Mouse (Mus musculus): ENCODE measurements around the gene Asic3. TPM values are rescaled to one million over a fixed set of nuclear protein-coding genes. Genes with fewer than 3 reads are reported as not detected.

Gene Asic3
- polyA plus RNA-seq, 1 experiment from 2014 or later, result not detected

DNA sequence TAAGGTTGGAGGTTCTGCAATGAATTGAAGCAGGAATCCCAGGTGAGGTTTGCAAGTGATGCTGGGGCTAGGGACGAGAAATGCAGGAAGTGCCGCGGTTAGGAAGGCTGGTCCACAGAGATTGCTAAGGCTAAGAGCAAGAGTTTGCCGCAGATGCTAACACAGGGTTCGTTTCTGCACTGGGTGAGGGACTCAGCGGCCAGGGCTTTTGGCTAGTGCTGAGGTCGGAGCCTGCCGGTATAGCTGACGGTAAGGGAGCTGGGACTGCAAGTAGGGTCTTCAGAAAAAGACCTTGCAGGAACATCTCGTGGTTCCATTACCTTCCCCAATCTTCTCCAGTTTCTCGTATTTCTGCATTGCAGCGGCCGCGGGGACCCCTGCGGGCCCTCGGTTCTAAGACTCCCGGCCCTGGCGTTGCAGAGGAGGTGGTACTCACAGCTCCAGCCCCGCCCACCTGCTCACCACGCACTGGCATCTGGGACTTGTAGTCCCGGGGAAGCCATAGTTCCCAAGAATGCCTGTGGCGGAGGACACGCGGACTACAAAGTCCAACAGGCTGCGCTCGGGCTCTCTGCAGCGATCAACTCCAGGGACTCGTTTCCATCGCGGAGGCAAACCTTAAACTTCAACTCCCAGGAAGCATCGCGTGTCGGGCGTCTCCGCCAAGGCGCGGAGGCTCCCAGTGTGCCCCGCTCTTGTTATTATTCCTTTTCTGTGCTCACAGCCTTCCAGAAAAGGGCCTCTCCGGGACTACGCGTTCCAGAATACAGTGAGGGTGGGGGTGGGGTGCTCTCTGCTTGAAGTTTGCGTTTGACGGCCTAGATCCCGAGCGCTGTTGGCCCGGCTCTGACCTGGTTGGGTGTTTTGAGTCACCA lies 10.2 kb downstream of the Asic3 start, which contains the start of the genes Cdk5 and Slc4a2:
Cdk5 (minus strand) TSS at position 402 of the 875 bp plus-strand sequence.
Slc4a2 (plus strand) TSS at position 709 of the 875 bp plus-strand sequence.
- ATAC-seq (ENCODE audit: low read depth), result peak; percentile 92
- Histone ChIP-seq H3K4me1 (replicated peaks) (peaks cover 50% of the 10 kb centered on the region), H3K9ac (peak within 1 kb of the TSS; percentile 88), H3K27me3 (no peaks in the 10 kb centered on the region), H3K4me2 (peak within 1 kb of the TSS; percentile 94), H3K36me3 (peaks cover 12% of the 10 kb centered on the region), H3K27ac (peak within 1 kb of the TSS; percentile 94), H3K4me3 (replicated peaks) (peak within 1 kb of the TSS; percentile 69), H3K9me3 (replicated peaks) (no peaks in the 10 kb centered on the region)
- under 1% methylated on average over 46 of the region's 46 CpGs for WGBS (ENCODE audit: insufficient replicate concordance)
- peak; percentile 96 for DNase-seq

DNA sequence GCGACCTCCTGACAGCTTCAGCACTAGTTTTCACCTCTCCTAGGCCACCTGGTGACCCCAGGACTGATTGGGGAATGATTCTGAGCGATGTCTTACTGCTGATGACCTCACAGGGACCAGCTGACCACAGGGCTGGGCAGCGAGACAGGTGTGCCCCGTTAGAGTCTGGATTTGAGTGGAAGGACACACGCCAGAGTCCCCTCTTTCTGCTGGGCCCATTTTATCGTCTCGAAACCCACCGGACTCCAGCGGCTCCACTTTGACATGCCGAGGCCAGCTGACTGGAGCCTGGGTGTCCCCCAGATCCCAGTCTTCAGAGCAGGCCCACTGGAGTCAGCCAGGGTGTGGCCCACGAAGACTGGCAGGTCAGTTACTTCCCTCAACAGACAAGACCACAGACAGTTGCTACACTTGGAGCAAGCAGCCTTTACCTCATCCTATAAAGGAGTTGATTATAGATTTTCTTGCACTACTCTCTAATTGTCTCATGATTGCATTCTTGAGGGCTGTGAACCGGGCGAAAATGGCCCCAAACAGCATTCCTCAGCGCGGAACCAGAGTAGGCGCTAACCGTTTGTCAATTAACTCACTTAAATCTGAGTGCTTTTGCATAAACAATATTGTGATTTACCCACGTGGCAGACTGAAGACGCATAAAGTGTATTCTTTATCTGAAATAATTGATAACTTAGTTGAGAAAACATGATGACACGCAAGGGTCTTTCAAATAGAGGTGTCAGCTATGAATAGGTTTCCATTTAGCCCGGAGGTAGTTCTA lies 11.0 kb downstream of the Asic3 start:
- H3K9me3 ChIP-seq (replicated peaks), result no peaks in the 10 kb centered on the region
- H3K27ac ChIP-seq, result peak overlapping the region; percentile 94
- 12% methylated on average over 21 of the region's 21 CpGs for WGBS (ENCODE audit: insufficient replicate concordance)
- peak overlapping the region; percentile 88 for H3K9ac ChIP-seq
- peak overlapping the region; percentile 94 for H3K4me2 ChIP-seq
- DNase-seq (peak; percentile 34), ATAC-seq (ENCODE audit: low read depth) (no peak)
- peaks cover 58% of the 10 kb centered on the region for H3K4me1 ChIP-seq (replicated peaks)
- H3K27me3 ChIP-seq, result no peaks in the 10 kb centered on the region
- peaks cover 8% of the 10 kb centered on the region for H3K36me3 ChIP-seq
- H3K4me3 ChIP-seq (replicated peaks), result peak overlapping the region; percentile 69

DNA sequence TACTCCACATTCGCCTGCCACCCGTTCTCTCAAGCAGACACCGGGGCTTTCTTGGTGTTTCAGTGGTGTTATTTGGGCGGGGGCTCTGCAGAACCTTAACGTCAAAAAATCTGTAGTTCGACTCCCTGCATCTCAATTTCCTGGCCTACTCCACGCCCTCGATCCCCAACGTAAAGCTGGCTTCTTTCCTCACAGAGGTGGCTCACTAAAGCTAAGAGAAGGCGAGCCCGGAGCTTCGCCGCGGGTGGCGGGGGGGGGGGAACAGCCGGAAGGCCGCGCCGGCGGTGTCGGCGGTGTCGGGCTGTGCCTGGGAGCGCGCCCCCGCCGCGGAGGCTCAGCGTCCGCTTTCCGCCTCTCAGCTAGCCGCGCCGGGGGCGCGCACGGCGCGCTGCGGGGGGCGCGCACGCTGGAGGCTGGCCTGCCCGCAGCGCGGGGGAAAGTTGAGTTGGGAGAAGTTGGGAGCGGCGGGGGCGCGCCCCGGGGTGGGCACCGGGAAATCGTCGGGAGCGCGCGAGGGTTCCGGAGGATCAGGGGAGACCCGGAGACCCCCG lies 11.7 kb downstream of the Asic3 start:
- Histone ChIP-seq H3K4me2 (peak overlapping the region; percentile 94), H3K4me1 (replicated peaks) (peaks cover 62% of the 10 kb centered on the region), H3K9me3 (replicated peaks) (no peaks in the 10 kb centered on the region), H3K9ac (peak overlapping the region; percentile 88), H3K27ac (peak overlapping the region; percentile 94), H3K27me3 (no peaks in the 10 kb centered on the region), H3K4me3 (replicated peaks) (peak overlapping the region; percentile 69), H3K36me3 (peaks cover 10% of the 10 kb centered on the region)
- peak; percentile 47 for ATAC-seq (ENCODE audit: low read depth)
- DNase-seq, result peak; percentile 67
- WGBS (ENCODE audit: insufficient replicate concordance), result 1% methylated on average over 56 of the region's 60 CpGs

DNA sequence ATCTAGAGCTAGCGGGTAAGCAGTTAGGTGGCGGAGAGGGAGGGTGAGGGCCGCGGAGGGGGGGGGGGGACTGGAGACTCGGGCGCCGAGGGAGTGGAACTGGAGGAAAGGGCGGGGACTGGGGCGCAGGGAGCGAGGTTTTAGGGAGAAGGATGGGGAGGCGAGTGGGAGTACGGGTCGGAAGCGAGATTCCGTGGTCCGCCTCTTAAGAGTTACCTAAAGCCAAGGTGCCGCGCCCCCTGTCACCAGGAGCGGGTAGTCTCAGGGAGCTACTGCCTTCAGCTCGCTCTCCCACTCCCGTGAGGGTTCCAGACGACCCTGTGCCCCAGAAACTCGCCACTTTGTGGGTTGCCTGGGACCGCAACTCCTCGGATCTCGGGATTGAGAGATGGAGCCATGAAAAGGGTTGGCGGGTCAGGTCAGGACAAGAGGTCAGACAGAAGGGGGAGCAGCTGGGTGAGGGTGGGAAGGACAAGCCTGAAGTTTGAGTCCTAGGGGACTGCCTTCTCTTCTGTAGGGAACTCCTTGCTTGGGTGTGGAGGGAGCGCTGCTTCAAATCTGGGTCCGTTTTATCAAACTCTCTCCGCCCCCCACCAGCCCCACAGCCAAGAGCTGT lies 12.3 kb downstream of the Asic3 start:
- Histone ChIP-seq H3K4me1 (replicated peaks) (peaks cover 62% of the 10 kb centered on the region), H3K27me3 (no peaks in the 10 kb centered on the region), H3K36me3 (peaks cover 14% of the 10 kb centered on the region), H3K27ac (0 out of 2 replicates have a peak overlapping the region, but pooled peaks have one; percentile 18), H3K4me2 (peak overlapping the region; percentile 94), H3K4me3 (replicated peaks) (peak overlapping the region; percentile 69), H3K9me3 (replicated peaks) (no peaks in the 10 kb centered on the region), H3K9ac (peak overlapping the region; percentile 88)
- 1% methylated on average over 28 of the region's 30 CpGs for WGBS (ENCODE audit: insufficient replicate concordance)
- DNase-seq (no peak), ATAC-seq (ENCODE audit: low read depth) (no peak)

DNA sequence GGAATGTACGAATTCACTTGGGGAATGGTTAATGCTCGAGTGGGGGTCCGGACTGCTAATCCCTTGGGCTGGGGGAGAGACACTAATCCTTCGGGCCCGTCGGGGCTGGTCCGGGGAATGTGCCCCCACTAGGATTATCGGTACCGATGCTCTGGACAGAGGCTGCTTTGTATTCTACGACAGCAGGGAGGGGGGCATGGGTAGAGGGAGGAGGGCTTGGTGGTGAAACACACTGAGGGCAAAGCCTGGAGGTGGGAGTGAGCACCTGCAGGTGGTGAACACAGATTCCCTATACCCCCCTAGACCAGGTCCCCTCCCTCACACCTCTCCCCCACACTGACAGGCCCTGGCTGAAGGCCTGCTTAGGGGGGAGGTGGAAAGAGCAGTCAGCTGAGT lies 12.8 kb downstream of the Asic3 start:
- H3K4me1 ChIP-seq (replicated peaks), result peaks cover 62% of the 10 kb centered on the region
- H3K9ac ChIP-seq, result peak overlapping the region; percentile 88
- H3K36me3 ChIP-seq, result peaks cover 19% of the 10 kb centered on the region
- 12% methylated on average over 10 of the region's 10 CpGs for WGBS (ENCODE audit: insufficient replicate concordance)
- H3K9me3 ChIP-seq (replicated peaks), result no peaks in the 10 kb centered on the region
- no peaks in the 10 kb centered on the region for H3K27me3 ChIP-seq
- no peak overlapping the region for H3K27ac ChIP-seq
- peak overlapping the region; percentile 69 for H3K4me3 ChIP-seq (replicated peaks)
- peak overlapping the region; percentile 94 for H3K4me2 ChIP-seq
- DNase-seq, result no peak
- ATAC-seq (ENCODE audit: low read depth), result no peak

DNA sequence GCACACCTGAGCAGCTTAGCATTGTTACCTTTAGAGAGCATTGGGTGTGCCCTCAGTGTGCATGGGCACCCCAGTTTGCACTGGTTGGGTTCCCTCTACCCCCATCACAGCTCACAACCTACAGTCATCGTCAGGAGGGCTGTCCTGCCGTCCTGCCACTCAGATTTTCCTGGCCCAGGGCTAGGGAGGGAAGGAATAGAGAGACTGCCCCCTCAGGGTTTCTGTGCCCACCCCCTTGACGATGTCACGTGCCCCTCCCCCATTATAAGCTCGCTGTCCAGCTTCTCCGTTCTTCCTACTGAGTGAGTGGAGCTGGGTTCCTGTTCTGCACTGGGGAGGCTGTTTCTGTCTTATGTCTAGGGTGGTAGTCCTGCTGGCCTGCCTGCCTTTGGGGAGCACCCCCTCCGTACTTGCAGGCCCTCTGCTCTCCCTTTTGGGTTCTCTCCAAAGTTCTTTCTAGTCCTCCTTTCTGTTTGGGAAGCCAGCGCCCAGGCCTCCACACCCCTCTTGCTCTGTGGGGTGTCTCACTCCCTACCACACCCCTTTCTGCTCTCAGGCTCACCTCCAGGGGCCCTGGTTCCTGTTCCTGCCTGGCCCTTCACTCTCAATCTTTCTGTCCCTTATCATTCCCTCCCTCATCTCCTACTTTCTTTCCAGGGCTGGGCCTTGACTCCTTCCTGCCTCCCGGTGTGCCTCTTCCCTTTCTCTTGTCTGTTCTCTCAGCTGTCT lies 13.5 kb downstream of the Asic3 start:
- Histone ChIP-seq H3K9ac (peak overlapping the region; percentile 88), H3K9me3 (replicated peaks) (no peaks in the 10 kb centered on the region), H3K4me3 (replicated peaks) (peak overlapping the region; percentile 69), H3K4me2 (peak overlapping the region; percentile 94), H3K4me1 (replicated peaks) (peaks cover 62% of the 10 kb centered on the region), H3K27me3 (no peaks in the 10 kb centered on the region), H3K36me3 (peaks cover 26% of the 10 kb centered on the region), H3K27ac (no peak overlapping the region)
- peak; percentile 18 for DNase-seq
- WGBS (ENCODE audit: insufficient replicate concordance), result 8% methylated on average over 9 of the region's 9 CpGs
- no peak for ATAC-seq (ENCODE audit: low read depth)

DNA sequence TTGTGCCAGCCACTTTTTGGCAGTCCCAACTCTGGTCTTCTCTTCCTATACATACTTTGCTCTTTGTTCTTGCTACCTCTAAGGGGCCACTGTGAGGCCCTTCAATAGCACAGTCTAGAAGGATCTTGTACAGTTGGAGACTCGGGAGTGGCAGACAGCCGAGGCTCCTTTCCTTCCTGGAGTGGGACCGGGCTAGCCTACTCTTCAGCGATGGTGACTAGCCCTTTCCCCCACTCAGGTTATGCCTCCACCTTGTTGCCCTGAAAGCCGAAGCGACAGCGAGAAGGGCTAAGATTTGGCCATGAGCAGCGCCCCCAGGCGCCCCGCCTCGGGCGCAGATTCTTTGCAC lies 14.1 kb downstream of the Asic3 start:
- no peaks in the 10 kb centered on the region for H3K27me3 ChIP-seq
- H3K27ac ChIP-seq, result no peak overlapping the region
- H3K9ac ChIP-seq, result peak overlapping the region; percentile 22; the same call in 1 of the 2 replicates
- peak overlapping the region; percentile 94 for H3K4me2 ChIP-seq
- H3K9me3 ChIP-seq (replicated peaks), result no peaks in the 10 kb centered on the region
- no peak for DNase-seq
- no peak for ATAC-seq (ENCODE audit: low read depth)
- WGBS (ENCODE audit: insufficient replicate concordance), result 33% methylated on average over 12 of the region's 12 CpGs
- H3K36me3 ChIP-seq, result peaks cover 31% of the 10 kb centered on the region
- no peak overlapping the region for H3K4me3 ChIP-seq (replicated peaks)
- peaks cover 62% of the 10 kb centered on the region for H3K4me1 ChIP-seq (replicated peaks)

DNA sequence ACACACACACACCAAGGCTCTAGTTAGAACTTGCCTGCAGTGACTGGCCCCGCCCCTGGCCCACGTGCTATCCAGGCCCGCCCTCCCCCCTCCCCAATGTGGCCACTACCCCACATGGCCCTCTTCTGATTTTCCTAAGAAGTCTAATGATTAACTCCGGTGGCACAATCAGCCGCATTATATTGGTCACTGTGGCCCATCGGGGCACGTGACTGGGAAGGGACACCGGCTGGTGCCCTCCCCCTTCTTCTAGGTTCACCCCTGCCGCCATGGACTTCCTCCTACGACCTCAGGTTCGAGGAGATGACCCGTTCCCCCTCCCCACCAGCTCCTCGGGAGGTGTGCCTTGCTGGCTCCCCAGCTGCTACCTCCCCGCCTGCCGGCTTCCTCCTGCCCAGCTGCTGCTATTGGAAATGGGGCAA lies 14.8 kb downstream of the Asic3 start:
- H3K9ac ChIP-seq, result no peak overlapping the region
- peaks cover 39% of the 10 kb centered on the region for H3K36me3 ChIP-seq
- ATAC-seq (ENCODE audit: low read depth) (no peak), DNase-seq (no peak)
- H3K27me3 ChIP-seq, result no peaks in the 10 kb centered on the region
- no peaks in the 10 kb centered on the region for H3K9me3 ChIP-seq (replicated peaks)
- 9% methylated on average over 15 of the region's 15 CpGs for whole genome bisulfite sequencing (ENCODE audit: insufficient replicate concordance)
- H3K4me3 ChIP-seq (replicated peaks), result peak overlapping the region; percentile 36
- H3K4me2 ChIP-seq, result peak overlapping the region; percentile 94
- peak overlapping the region; percentile 39; the same call in 1 of the 2 replicates for H3K27ac ChIP-seq
- H3K4me1 ChIP-seq (replicated peaks), result peaks cover 54% of the 10 kb centered on the region

DNA sequence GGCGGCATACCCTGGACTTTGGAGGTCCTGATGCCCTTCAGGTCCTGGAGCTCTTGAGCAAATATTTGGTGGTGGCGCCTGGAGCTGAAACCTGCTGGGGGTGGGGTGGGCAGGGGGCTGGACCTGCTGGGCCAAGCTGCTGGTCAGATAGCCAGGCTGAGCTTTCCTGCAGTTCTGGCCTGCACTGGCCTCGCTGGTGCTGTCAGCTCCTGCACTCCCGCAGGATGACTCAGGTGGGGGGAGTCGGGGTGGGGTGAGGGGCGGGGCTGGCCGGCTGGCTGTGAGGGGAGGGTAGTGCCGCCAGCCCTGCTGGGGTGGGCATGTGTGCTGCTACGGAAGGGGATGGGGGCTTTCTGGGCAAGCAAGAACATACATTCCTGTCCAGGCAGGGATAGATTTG lies 15.4 kb downstream of the Asic3 start:
- H3K9me3 ChIP-seq (replicated peaks), result no peaks in the 10 kb centered on the region
- peaks cover 53% of the 10 kb centered on the region for H3K4me1 ChIP-seq (replicated peaks)
- 0 out of 2 replicates have a peak overlapping the region, but pooled peaks have one; percentile 39 for H3K27ac ChIP-seq
- no peak overlapping the region for H3K9ac ChIP-seq
- no peak for DNase-seq
- peak overlapping the region; percentile 36 for H3K4me3 ChIP-seq (replicated peaks)
- H3K4me2 ChIP-seq, result peak overlapping the region; percentile 94
- no peaks in the 10 kb centered on the region for H3K27me3 ChIP-seq
- peaks cover 44% of the 10 kb centered on the region for H3K36me3 ChIP-seq
- WGBS (ENCODE audit: insufficient replicate concordance), result 25% methylated on average over 9 of the region's 9 CpGs
- ATAC-seq (ENCODE audit: low read depth), result no peak

DNA sequence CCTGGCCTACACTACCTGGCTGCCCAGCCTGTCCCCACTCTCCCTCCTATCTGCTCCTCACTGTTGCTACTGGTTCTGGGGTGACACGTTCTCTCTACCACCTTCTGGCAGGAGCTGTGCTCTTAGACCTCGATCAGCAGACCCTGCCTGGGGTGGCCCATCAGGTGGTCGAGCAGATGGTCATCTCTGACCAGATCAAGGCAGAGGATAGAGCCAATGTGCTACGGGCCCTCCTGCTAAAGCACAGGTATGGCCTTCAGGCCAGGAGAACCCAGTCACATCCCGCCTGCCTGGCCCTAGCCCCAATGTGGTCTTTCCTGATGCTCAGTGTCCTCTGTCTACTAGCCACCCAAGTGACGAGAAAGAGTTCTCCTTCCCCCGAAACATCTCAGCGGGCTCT lies 20.8 kb downstream of the Asic3 start:
- 73% methylated on average over 8 of the region's 8 CpGs for WGBS (ENCODE audit: insufficient replicate concordance)
- peaks cover 6% of the 10 kb centered on the region; the same call in 1 of the 2 replicates for H3K4me1 ChIP-seq (replicated peaks)
- no peak for ATAC-seq (ENCODE audit: low read depth)
- no peak overlapping the region for H3K27ac ChIP-seq
- H3K4me2 ChIP-seq, result no peak overlapping the region
- no peaks in the 10 kb centered on the region for H3K27me3 ChIP-seq
- no peak for DNase-seq
- peaks cover 80% of the 10 kb centered on the region for H3K36me3 ChIP-seq
- H3K4me3 ChIP-seq (replicated peaks), result no peak overlapping the region
- H3K9me3 ChIP-seq (replicated peaks), result no peaks in the 10 kb centered on the region
- H3K9ac ChIP-seq, result no peak overlapping the region
